Mouse (Mus musculus): Measurements from ENCODE around the gene Nek9.

Nek9 gene

GRCm38 (mm10) chr12:85257008-85257639, 82.0 kb downstream of the Nek9 start:
- DNase-seq: no peak

GRCm38 (mm10) chr12:85256074-85256751, 82.9 kb downstream of the Nek9 start:
- DNase-seq: no peak

GRCm38 (mm10) chr12:85252083-85252482, 87.1 kb downstream of the Nek9 start:
- no peak for DNase-seq
